Mouse (Mus musculus): ENCODE data around the gene Jund. TPM values are rescaled to one million over a fixed set of nuclear protein-coding genes. Genes with fewer than 3 reads are reported as not detected.

Gene Jund
- polyA plus RNA-seq (2017; shearing (Covaris generic)) = 22.8 TPM

GRCm38 (mm10) chr8:70698310-70699109 is at the start of gene Jund:
Gene Jund (plus strand): TSS chr8:70698949.

GRCm38 (mm10) chr8:70660273-70660725 is 38.5 kb upstream of the Jund start, which contains the start of gene Pgpep1:
Gene Pgpep1 (minus strand): TSS chr8:70660388.

GRCm38 (mm10) chr8:70673079-70673856 is 25.5 kb upstream of the Jund start, which contains the start of gene Lsm4:
Gene Lsm4 (plus strand): TSS chr8:70673248.

GRCm38 (mm10) chr8:70703287-70703686 is 4.5 kb downstream of the Jund start, which contains the start of gene Iqcn:
Gene Iqcn (plus strand): TSS chr8:70703457.

GRCm38 (mm10) chr8:70718297-70718696 is 19.5 kb downstream of the Jund start, which contains the start of gene Gm3336:
Gene Gm3336 (plus strand): TSS chr8:70718543.

GRCm38 (mm10) chr8:70723486-70724210 is 24.9 kb downstream of the Jund start, which contains the start of gene Pde4c:
Gene Pde4c (plus strand): TSS chr8:70723720.

Other genes with a start within 250 kb of the Jund start
- 18.6 TPM for gene Klhl26, start 222.0 kb upstream of the Jund start, polyA plus RNA-seq (2017; shearing (Covaris generic))
- gene Tmem59l, start 211.6 kb upstream of the Jund start, polyA plus RNA-seq (2017; shearing (Covaris generic)) = not detected
- not detected for gene Crlf1, start 205.8 kb upstream of the Jund start, polyA plus RNA-seq (2017; shearing (Covaris generic))
- gene Rex1bd, start 192.2 kb upstream of the Jund start, polyA plus RNA-seq (2017; shearing (Covaris generic)) = 110 TPM
- gene Uba52, start 188.1 kb upstream of the Jund start, polyA plus RNA-seq (2017; shearing (Covaris generic)) = 1,044 TPM
- 450 TPM for gene Fkbp8, start 171.2 kb upstream of the Jund start, polyA plus RNA-seq (2017; shearing (Covaris generic))
- gene Kxd1, start 171.0 kb upstream of the Jund start, polyA plus RNA-seq (2017; shearing (Covaris generic)) = 84.7 TPM
- 43.3 TPM for gene Ell, start 159.5 kb upstream of the Jund start, polyA plus RNA-seq (2017; shearing (Covaris generic))
- gene Isyna1, start 104.6 kb upstream of the Jund start, polyA plus RNA-seq (2017; shearing (Covaris generic)) = 98.4 TPM
- gene Ssbp4, start 90.1 kb upstream of the Jund start, polyA plus RNA-seq (2017; shearing (Covaris generic)) = 34.8 TPM
- gene Lrrc25, start 82.8 kb upstream of the Jund start, polyA plus RNA-seq (2017; shearing (Covaris generic)) = 0.40 TPM
- not detected for gene Gdf15, start 66.5 kb upstream of the Jund start, polyA plus RNA-seq (2017; shearing (Covaris generic))
- gene Pgpep1, start 38.6 kb upstream of the Jund start, polyA plus RNA-seq (2017; shearing (Covaris generic)) = 6.1 TPM
- gene Lsm4, start 25.7 kb upstream of the Jund start, polyA plus RNA-seq (2017; shearing (Covaris generic)) = 330 TPM
- 0.09 TPM for gene Iqcn, start 4.5 kb downstream of the Jund start, polyA plus RNA-seq (2017; shearing (Covaris generic))
- not detected for gene Gm3336, start 19.6 kb downstream of the Jund start, polyA plus RNA-seq (2017; shearing (Covaris generic))
- 0.85 TPM for gene Pde4c, start 24.8 kb downstream of the Jund start, polyA plus RNA-seq (2017; shearing (Covaris generic))
- gene Rab3a, start 55.7 kb downstream of the Jund start, polyA plus RNA-seq (2017; shearing (Covaris generic)) = 17.6 TPM
- 19.0 TPM for gene Mpv17l2, start 62.0 kb downstream of the Jund start, polyA plus RNA-seq (2017; shearing (Covaris generic))
- 31.0 TPM for gene Pik3r2, start 77.8 kb downstream of the Jund start, polyA plus RNA-seq (2017; shearing (Covaris generic))
- 80.7 TPM for gene Mast3, start 106.1 kb downstream of the Jund start, polyA plus RNA-seq (2017; shearing (Covaris generic))
- 64.8 TPM for gene Il12rb1, start 109.5 kb downstream of the Jund start, polyA plus RNA-seq (2017; shearing (Covaris generic))
- gene Arrdc2, start 140.8 kb downstream of the Jund start, polyA plus RNA-seq (2017; shearing (Covaris generic)) = 3.1 TPM
- gene Kcnn1, start 164.3 kb downstream of the Jund start, polyA plus RNA-seq (2017; shearing (Covaris generic)) = not detected
- 83.0 TPM for gene Ccdc124, start 175.0 kb downstream of the Jund start, polyA plus RNA-seq (2017; shearing (Covaris generic))
- gene Slc5a5, start 193.8 kb downstream of the Jund start, polyA plus RNA-seq (2017; shearing (Covaris generic)) = not detected
- 6,058 TPM for gene Rpl18a, start 198.5 kb downstream of the Jund start, polyA plus RNA-seq (2017; shearing (Covaris generic))
- 57.2 TPM for gene Map1s, start 207.0 kb downstream of the Jund start, polyA plus RNA-seq (2017; shearing (Covaris generic))

Measured in inflammation-experienced regulatory T-cells, adult 16 weeks (primary cell).